Mouse (Mus musculus) heart, postnatal 0 days (tissue): Measurements from ENCODE around the gene Rhoc. TPM values are rescaled to one million over a fixed set of nuclear protein-coding genes. Genes with fewer than 3 reads are reported as not detected.
A peak's percentile ranks its signal among the peaks of the same experiment; 100 is the strongest.
"Not testable (repeated sequence)": the region's sequence is repeated elsewhere in the genome, so short reads cannot be mapped to it uniquely, and the experiment has no call there.

ENCODE experiments used
- ATAC-seq: fragments of 200-750 bp; cut with Nextera tagmentation; 2 replicates; pipeline ENCODE4 v1.8.0; 2017; ENCODE audit warnings: low read depth, moderate number of reproducible peaks, moderate library complexity; ENCODE audit not compliant: insufficient read depth
- DNase-seq: peaks from one replicate; pipeline ENCODE4 v3.0.0-alpha.2; 2016; ENCODE audit warnings: low spot score
- H3K27ac ChIP-seq: fragments of 300-500 bp; sonication (generic); 2 replicates; pipeline ENCODE4 v1.5.1; 2014; ENCODE audit warnings: low read depth, mild to moderate bottlenecking
- H3K27me3 ChIP-seq: fragments of 300-500 bp; sonication (generic); 2 replicates; pipeline ENCODE4 v1.6.1; 2014; ENCODE audit warnings: low read length, mixed read lengths; ENCODE audit not compliant: control insufficient read depth, insufficient read depth
- H3K36me3 ChIP-seq: fragments of 300-500 bp; sonication (generic); replicated peaks from 2 replicates; pipeline ENCODE4 v1.6.1; 2014; ENCODE audit warnings: low read length, mixed read lengths; ENCODE audit not compliant: control insufficient read depth, insufficient read depth
- H3K4me1 ChIP-seq: fragments of 300-500 bp; sonication (generic); 2 replicates; pipeline ENCODE4 v1.6.1; 2014; ENCODE audit warnings: antibody characterized with exemption; ENCODE audit not compliant: control insufficient read depth, insufficient read depth
- H3K4me2 ChIP-seq: fragments of 300-500 bp; sonication (generic); 2 replicates; pipeline ENCODE4 v1.6.1; 2014; ENCODE audit warnings: low read depth, mild to moderate bottlenecking, low read length, moderate library complexity
- H3K4me3 ChIP-seq: fragments of 300-500 bp; sonication (generic); 2 replicates; pipeline ENCODE4 v1.5.1; 2014; ENCODE audit warnings: low read depth, low read length
- H3K9ac ChIP-seq: fragments of 300-500 bp; sonication (generic); replicated peaks from 2 replicates; pipeline ENCODE4 v1.6.1; 2014; ENCODE audit warnings: low read depth, low read length, mixed read lengths
- H3K9me3 ChIP-seq: fragments of 300-500 bp; sonication (generic); replicated peaks from 2 replicates; pipeline ENCODE4 v1.6.1; 2016; ENCODE audit warnings: low read length; ENCODE audit not compliant: control insufficient read depth
- CTCF ChIP-seq: IDR thresholded peaks from 2 replicates; pipeline ENCODE4 v1.5.1; 2016; ENCODE audit warnings: antibody characterized with exemption, control low read depth, low read depth
- EP300 ChIP-seq: IDR thresholded peaks from 2 replicates; pipeline ENCODE4 v1.6.1; 2016; ENCODE audit warnings: antibody characterized with exemption, low read depth
- WGBS: fragments of 180-500 bp; shearing (Covaris S2); extraction: QIAGEN DNeasy Blood & Tissue Kit; methylation state at CpG from one replicate; pipeline ENCODE4 v1.1.7; 2014; 5-methylcytosine and 5-hydroxymethylcytosine counted together
- polyA plus RNA-seq: library from polyadenylated mRNA; unstranded; fragments of >200 nt; fragmentation: Nextera tagmentation; extraction: Ambion mirVana; gene quantifications from 2 replicates; pipeline ENCODE4 v1.2.1, GENCODE M21; 2015
- total RNA-seq: library from RNA; depleted of rRNA; stranded (reverse); fragments of >200 nt; gene quantifications from 2 replicates; pipeline ENCODE4 v1.2.3, GENCODE M21; 2014; ENCODE audit warnings: low replicate concordance; rRNA removed

Rhoc gene
- total RNA-seq (165 and 170 TPM in 2 replicates), polyA plus RNA-seq (165 and 170 TPM in 2 replicates)

- H3K9ac ChIP-seq: peak within 1 kb of the TSS; percentile 83
- peaks cover 20% of the 10 kb centered on the region for H3K4me1 ChIP-seq
- TF ChIP-seq CTCF: no peak
- no peak for TF ChIP-seq EP300
- H3K4me3 ChIP-seq: peak within 1 kb of the TSS; percentile 70
- DNase-seq (no peak), ATAC-seq (no peak)
- H3K4me2 ChIP-seq: peak within 1 kb of the TSS; percentile 77
- H3K27me3 ChIP-seq: no peaks in the 10 kb centered on the region
- peaks cover 4% of the 10 kb centered on the region for H3K36me3 ChIP-seq
- no peaks in the 10 kb centered on the region for H3K9me3 ChIP-seq
- WGBS: 16% methylated on average over 3 of the region's 3 CpGs
- H3K27ac ChIP-seq: peak within 1 kb of the TSS; percentile 92
Measured at GRCm38 (mm10) chr3:104788075-104788474, at the start of gene Rhoc. Gene Rhoc (plus strand): TSS chr3:104788375.

GRCm38 (mm10) chr3:104741954-104742353 is 46.2 kb upstream of the Rhoc start:
- DNase-seq (no peak), ATAC-seq (no peak)
- no peak overlapping the region for H3K9ac ChIP-seq
- no peak overlapping the region for H3K4me2 ChIP-seq
- no peaks in the 10 kb centered on the region for H3K9me3 ChIP-seq
- no peaks in the 10 kb centered on the region for H3K36me3 ChIP-seq
- H3K27me3 ChIP-seq: no peaks in the 10 kb centered on the region
- no peaks in the 10 kb centered on the region for H3K4me1 ChIP-seq
- H3K27ac ChIP-seq: no peak overlapping the region
- 94% methylated on average over 3 of the region's 3 CpGs for WGBS
- TF ChIP-seq EP300 (no peak), CTCF (no peak)
- no peak overlapping the region for H3K4me3 ChIP-seq

GRCm38 (mm10) chr3:104743161-104743560 is 45.0 kb upstream of the Rhoc start:
- ATAC-seq (no peak), DNase-seq (no peak)
- H3K9me3 ChIP-seq: no peaks in the 10 kb centered on the region
- H3K27me3 ChIP-seq: no peaks in the 10 kb centered on the region
- 55% methylated on average over 1 of the region's 1 CpGs for WGBS
- H3K4me1 ChIP-seq: no peaks in the 10 kb centered on the region
- H3K27ac ChIP-seq: no peak overlapping the region
- no peaks in the 10 kb centered on the region for H3K36me3 ChIP-seq
- no peak for TF ChIP-seq EP300
- no peak for TF ChIP-seq CTCF
- no peak overlapping the region for H3K4me2 ChIP-seq
- no peak overlapping the region for H3K9ac ChIP-seq
- H3K4me3 ChIP-seq: no peak overlapping the region

GRCm38 (mm10) chr3:104743864-104744263 is 44.3 kb upstream of the Rhoc start:
- TF ChIP-seq EP300: no peak
- no peak for TF ChIP-seq CTCF

GRCm38 (mm10) chr3:104752845-104753244 is 35.3 kb upstream of the Rhoc start:
- peak overlapping the region; percentile 36; the same call in 1 of the 2 replicates for H3K4me2 ChIP-seq
- not testable (repeated sequence) for H3K36me3 ChIP-seq, ATAC-seq, H3K27ac ChIP-seq, H3K4me1 ChIP-seq, H3K9me3 ChIP-seq, H3K27me3 ChIP-seq, H3K4me3 ChIP-seq, DNase-seq, H3K9ac ChIP-seq
- peak; percentile 48 for TF ChIP-seq CTCF
- WGBS: 22% methylated on average over 23 of the region's 25 CpGs

More at GRCm38 (mm10) chr3:104743864-104744263, 44.3 kb upstream of the Rhoc start:
- H3K9ac ChIP-seq: no peak overlapping the region
- H3K27ac ChIP-seq: no peak overlapping the region
- H3K4me2 ChIP-seq: no peak overlapping the region
- no peaks in the 10 kb centered on the region for H3K36me3 ChIP-seq
- no peak for DNase-seq
- WGBS: 72% methylated on average over 1 of the region's 1 CpGs
- no peak overlapping the region for H3K4me3 ChIP-seq
- H3K27me3 ChIP-seq: no peaks in the 10 kb centered on the region
- ATAC-seq: no peak
- no peaks in the 10 kb centered on the region for H3K9me3 ChIP-seq
- no peaks in the 10 kb centered on the region for H3K4me1 ChIP-seq

- Histone ChIP-seq H3K4me2 (peak overlapping the region; percentile 79), H3K4me3 (peak overlapping the region; percentile 44), H3K36me3 (no peaks in the 10 kb centered on the region), H3K9ac (peak overlapping the region; percentile 43), H3K27me3 (no peaks in the 10 kb centered on the region), H3K9me3 (no peaks in the 10 kb centered on the region), H3K4me1 (no peaks in the 10 kb centered on the region), H3K27ac (no peak overlapping the region)
- 1% methylated on average over 27 of the region's 27 CpGs for WGBS
- DNase-seq (peak; percentile 70), ATAC-seq (peak; percentile 83)
- peak; percentile 79 for TF ChIP-seq CTCF
- TF ChIP-seq EP300: no peak
Measured at GRCm38 (mm10) chr3:104758406-104758805, 29.8 kb upstream of the Rhoc start.
